Mouse (Mus musculus) layer of hippocampus, postnatal 14 days (tissue): ENCODE results near the gene B4galnt3. TPM values are rescaled to one million over a fixed set of nuclear protein-coding genes. Genes with fewer than 3 reads are reported as not detected.

Source experiments
- DNase-seq, 2 experiments: peaks; one replicate each; pipeline ENCODE4 v3.0.0; 2021 to 2022; ENCODE audit warnings: low spot score in 2 of 2, mixed read lengths in 1 of 2
- total RNA-seq, 2 experiments: library from RNA; stranded (reverse); gene quantifications; 2 replicates each; pipeline ENCODE4 v1.2.3; 2021

Gene B4galnt3
- total RNA-seq, 2 experiments from 2014 or later: 0.81 to 0.88 TPM

- DNase-seq: no peak
Measured at GRCm38 (mm10) chr6:120188376-120189235, 105.8 kb downstream of the B4galnt3 start.

GRCm38 (mm10) chr6:120187587-120188176 lies 106.7 kb downstream of the B4galnt3 start:
- DNase-seq: no peak

- DNase-seq: no peak
Measured at GRCm38 (mm10) chr6:120186594-120186993, 107.8 kb downstream of the B4galnt3 start.

- no peak for DNase-seq
Measured at GRCm38 (mm10) chr6:120185756-120186155, 108.6 kb downstream of the B4galnt3 start.

- no peak for DNase-seq
Measured at GRCm38 (mm10) chr6:120185012-120185730, 109.2 kb downstream of the B4galnt3 start.

- DNase-seq: no peak
Measured at GRCm38 (mm10) chr6:120183771-120184170, 110.6 kb downstream of the B4galnt3 start.

- DNase-seq: no peak
Measured at GRCm38 (mm10) chr6:120182160-120182559, 112.2 kb downstream of the B4galnt3 start.

- DNase-seq: no peak
Measured at GRCm38 (mm10) chr6:120180492-120180891, 113.9 kb downstream of the B4galnt3 start.

- DNase-seq: no peak
Measured at GRCm38 (mm10) chr6:120179756-120180206, 114.6 kb downstream of the B4galnt3 start.

GRCm38 (mm10) chr6:120179044-120179755 lies 115.2 kb downstream of the B4galnt3 start:
- no peak for DNase-seq

- no peak for DNase-seq
Measured at GRCm38 (mm10) chr6:120175650-120176049, 118.7 kb downstream of the B4galnt3 start.

GRCm38 (mm10) chr6:120174602-120175115 lies 119.7 kb downstream of the B4galnt3 start:
- DNase-seq: no peak

GRCm38 (mm10) chr6:120174028-120174601 lies 120.2 kb downstream of the B4galnt3 start:
- no peak for DNase-seq

- DNase-seq: no peak
Measured at GRCm38 (mm10) chr6:120172294-120173017, 121.9 kb downstream of the B4galnt3 start.

GRCm38 (mm10) chr6:120167574-120167973 lies 126.8 kb downstream of the B4galnt3 start:
- DNase-seq: no peak

GRCm38 (mm10) chr6:120164765-120165164 lies 129.6 kb downstream of the B4galnt3 start:
- no peak for DNase-seq

GRCm38 (mm10) chr6:120162928-120163327 lies 131.4 kb downstream of the B4galnt3 start:
- DNase-seq: no peak

GRCm38 (mm10) chr6:120159133-120159901 lies 135.0 kb downstream of the B4galnt3 start:
- DNase-seq: peak; percentile 61 to 76

GRCm38 (mm10) chr6:120157479-120157878 lies 136.9 kb downstream of the B4galnt3 start:
- no peak for DNase-seq
